Mouse (Mus musculus): ENCODE data around the gene Tbx10.
A peak's percentile ranks its signal among the peaks of the same experiment; 100 is the strongest.
"Not testable (repeated sequence)": the region's sequence is repeated elsewhere in the genome, so short reads cannot be mapped to it uniquely, and the experiment has no call there.

Gene Tbx10

DNA sequence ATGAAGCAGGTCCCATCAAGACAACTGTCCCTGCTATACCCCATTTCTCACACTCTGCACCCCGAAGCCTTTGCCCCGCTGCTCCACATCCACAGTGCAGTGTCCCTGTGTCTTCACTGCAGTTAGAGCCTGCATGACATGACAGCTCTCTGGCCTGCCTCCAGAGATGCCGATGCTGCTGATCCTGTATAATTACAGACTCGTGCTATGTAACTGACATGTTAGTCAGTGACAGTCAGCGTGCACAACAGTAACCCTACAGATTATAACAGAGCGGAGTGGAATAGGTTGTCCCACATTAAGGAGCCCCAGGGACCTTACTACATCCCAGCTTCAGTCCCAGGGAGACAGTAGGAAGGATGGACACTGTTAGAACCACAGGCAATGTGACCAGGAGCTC, 17.9 kb upstream of the Tbx10 start:
- not testable (repeated sequence) for ATAC-seq (ENCODE audit: insufficient number of reproducible peaks, low FRiP score, low TSS enrichment)

DNA sequence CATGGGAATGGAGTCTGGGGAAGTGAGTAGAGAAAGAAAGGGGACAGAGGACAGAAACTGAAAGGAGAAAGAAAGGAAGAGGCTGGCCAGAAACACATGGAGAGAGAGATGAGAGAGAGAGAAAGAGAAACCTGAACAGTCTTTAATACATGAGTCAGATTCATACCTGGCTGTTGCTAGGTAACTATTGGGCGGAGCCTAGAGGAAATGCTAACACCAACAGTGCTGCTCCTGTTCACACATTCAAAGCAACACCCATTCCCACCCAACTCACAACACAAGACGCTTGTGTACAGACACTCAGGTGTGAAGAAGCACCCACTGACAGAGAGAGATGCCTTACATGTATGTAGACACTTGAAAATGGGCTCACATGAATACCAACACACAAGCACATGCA, 16.7 kb upstream of the Tbx10 start:
- ATAC-seq (ENCODE audit: insufficient number of reproducible peaks, low FRiP score, low TSS enrichment): no peak

DNA sequence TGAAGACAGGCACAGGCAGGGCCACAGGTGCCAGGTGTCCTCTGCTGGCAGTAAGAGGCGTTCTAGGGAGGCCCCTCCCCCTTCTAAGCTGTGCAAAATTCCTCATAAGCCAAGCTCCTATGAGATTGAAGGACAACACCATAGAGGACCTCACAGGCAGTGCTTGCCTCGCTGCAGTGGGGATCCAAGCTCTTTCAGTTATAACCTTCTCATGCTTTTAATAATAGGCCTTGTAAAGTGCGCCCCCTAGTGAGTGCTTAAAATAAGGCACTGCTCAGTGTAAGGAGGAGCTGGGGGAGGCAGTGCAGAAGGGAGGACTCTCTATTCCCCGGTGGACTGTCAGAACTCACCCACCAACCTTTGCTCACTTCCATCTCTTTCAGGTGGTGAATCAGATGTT, 12.2 kb upstream of the Tbx10 start:
- peak; percentile 56; the same call in 1 of the 2 replicates for ATAC-seq (ENCODE audit: insufficient number of reproducible peaks, low FRiP score, low TSS enrichment)

DNA sequence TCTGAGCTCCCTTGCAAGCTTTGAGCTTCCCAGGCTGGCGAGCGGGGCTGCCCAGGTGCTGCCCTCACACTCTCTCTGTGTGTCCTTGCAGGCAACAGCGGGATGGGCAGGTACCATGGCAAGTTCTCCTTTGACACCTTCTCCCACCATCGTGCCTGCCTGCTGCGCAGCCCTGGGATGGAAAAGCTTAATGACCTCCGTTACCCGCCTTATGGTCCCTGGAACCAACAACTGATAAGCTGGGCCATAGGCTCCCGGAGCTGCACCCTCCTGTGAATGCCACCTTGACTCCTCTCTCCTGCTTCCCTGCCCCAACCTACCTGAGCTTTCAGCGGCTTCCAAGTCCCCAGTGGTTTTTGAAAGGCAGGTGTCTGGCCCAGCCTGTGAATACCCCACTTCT, 11.6 kb upstream of the Tbx10 start:
- ATAC-seq (ENCODE audit: insufficient number of reproducible peaks, low FRiP score, low TSS enrichment): no peak

DNA sequence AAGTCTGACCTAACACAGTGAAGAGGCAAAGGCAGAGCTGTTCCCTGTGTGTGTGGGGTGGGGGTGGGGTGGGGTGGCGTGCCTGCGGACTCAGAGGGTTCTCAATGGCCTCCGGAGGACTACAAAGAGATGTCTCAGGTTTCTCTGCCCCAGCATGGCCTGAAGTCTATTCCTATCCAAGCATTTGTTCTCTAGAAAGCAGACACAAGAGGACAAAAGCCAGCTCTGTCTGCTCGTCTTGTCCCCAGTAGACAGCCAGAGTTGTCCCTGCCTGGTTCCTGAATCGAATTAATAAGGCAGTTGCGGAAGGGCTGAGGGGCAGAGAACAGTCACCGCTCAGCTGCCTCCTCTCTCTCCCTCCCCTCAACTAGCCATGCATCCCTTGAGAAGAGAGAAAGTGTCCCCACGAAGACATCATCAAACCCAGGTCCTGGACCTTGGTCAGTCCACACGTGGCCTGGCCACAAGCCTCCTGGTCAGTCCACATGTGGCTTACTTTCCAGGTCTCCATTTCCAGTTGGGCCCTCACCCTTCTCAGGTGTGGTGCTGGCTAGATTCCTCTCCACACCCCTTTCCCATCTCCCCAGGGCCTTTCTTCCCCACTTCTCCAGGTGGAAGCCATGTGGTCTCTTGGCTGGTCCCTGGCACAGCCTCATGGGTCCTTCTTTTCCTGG, 8.9 kb upstream of the Tbx10 start:
- ATAC-seq (ENCODE audit: insufficient number of reproducible peaks, low FRiP score, low TSS enrichment): no peak

DNA sequence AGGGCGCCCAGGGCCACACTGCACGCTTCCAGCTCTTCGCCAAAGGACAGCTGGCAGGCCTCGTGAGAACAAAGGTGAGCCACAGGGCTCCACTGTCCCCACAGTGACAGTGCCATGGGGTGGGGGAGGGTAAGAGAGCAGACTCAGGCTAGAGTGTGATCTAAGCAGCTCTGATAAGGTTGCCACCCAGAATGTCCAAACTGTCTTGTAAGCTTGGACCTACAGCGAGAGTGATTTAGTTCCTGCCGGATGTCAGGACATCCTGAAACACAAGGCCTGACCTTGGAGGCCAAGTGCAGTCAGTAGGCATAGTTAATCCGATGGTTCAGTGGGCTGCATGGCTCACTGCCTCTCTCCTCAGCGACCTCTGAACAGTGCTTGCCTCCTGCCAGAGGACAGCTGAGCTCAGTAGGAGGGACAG, 7.3 kb upstream of the Tbx10 start:
- ATAC-seq (ENCODE audit: insufficient number of reproducible peaks, low FRiP score, low TSS enrichment): no peak

DNA sequence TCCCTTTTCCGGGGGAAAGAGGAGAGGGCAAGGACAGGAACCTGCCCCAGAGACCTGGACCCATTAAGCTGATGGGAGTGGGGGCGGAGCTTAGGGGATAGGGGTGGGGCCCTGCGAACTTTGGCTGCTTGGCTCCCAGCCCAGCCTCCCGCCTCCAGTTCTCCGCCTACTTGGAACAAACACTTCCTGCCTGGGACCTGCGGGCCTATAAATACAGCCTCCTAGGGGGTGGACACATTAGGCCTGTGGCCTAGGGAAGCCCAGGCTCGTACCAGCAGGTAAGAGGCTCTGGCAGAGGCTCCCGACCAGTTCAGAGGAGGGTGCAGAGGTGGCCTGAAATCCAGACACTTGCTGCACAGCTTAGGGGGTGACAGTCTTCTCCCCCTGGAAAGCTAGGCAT, 6.2 kb upstream of the Tbx10 start, which contains the start of gene Acy3:
Gene Acy3, plus strand, starts transcription at position 237 of the 400 bp plus-strand sequence.
- ATAC-seq (ENCODE audit: insufficient number of reproducible peaks, low FRiP score, low TSS enrichment): no peak

DNA sequence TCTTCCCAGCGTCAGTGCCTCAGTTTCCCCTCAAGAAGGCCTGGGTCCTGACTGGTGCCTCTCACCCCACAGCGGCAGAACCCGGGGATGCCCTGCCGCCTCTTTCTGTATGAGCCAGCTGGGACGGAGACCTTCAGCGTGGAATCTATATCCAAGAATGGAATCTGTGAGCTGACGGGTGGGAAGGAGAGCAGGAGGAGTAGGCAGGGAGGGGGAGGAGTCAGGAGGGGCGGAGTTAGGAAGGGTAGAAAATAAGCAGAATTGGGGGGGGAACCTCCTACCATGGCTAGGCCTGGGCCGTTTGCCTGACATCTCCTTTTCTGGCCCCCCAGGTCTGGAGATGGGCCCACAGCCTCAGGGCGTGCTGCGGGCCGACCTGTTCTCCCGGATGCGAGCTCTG, 4.5 kb upstream of the Tbx10 start:
- ATAC-seq (ENCODE audit: insufficient number of reproducible peaks, low FRiP score, low TSS enrichment): no peak

DNA sequence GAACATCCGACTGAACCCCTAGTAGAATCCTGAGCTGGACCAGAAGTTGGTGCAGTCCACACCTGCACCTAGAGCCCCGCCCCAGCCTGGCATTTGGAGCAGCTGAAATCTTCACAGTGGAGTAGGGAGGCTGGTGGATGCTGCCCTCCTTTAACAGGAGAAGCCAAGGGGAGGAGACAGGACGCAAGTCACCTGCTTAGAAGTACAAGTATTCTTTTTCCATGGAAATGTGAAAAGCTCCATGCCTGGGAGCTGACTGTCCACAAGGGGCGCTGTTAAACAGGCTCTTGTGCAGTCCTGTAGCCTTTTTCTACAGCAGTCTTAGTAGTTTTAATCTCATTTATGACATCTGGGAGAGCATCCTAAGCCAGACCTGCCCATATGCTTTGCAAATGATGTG, 3.8 kb upstream of the Tbx10 start:
- no peak for ATAC-seq (ENCODE audit: insufficient number of reproducible peaks, low FRiP score, low TSS enrichment)

DNA sequence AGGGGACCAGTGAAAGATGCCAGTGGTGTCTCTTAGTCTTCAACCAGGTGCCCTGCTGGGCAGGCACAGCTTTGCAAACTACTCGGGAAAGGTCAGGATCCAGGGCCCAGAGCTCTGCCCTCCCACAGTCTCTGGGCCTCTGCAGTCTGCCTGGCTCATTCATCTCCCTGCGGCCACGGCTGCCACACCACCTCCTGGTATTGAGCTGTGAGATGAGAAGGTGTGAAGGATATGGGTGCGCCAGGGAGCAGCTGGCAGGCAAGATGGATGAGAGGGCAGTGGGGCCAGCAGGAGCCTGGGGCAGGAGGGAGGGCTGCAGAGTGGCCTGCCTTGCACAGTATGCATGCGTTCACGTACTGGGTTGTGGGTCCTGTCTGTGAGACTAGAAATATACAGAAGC, 1.7 kb upstream of the Tbx10 start:
- no peak for ATAC-seq (ENCODE audit: insufficient number of reproducible peaks, low FRiP score, low TSS enrichment)

DNA sequence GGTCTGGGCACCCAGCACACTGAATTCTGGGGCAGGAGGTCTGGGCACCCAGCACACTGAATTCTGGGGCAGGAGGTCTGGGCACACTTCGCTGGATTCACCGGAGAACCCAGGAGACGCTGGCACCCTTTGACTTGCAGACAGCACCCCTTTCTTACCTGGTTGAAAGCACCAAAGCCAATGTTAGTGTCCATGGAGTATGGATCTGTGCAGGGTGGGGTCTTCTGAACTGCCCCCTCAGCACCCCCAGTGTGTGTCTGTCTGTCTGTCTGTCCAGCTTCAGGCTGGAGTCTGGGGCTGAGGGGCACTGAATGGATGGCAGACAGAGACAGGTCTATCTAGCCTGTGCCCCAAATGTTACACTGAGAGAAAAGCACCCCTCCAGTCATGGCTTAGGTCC, 990 bp upstream of the Tbx10 start:
- ATAC-seq (ENCODE audit: insufficient number of reproducible peaks, low FRiP score, low TSS enrichment): no peak

DNA sequence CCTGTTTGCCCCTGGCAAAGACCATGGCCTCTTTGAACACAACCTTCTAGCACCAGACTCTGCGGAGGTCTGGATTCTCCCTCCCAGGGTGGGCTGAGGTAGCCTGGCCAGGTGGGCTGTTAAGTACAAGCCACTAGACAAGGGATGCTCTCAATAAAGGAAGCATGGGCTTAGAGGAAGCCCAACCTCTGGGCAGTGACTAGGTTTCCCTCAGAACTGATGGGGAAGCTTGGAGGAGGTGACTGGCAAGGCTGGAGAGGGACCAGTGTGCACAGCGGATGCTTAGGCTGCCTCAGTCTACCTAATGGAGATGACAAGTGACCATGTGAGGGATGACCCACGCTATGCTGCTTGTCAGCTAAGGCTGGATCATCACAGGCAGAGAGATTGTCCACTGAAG, 586 bp upstream of the Tbx10 start:
- ATAC-seq (ENCODE audit: insufficient number of reproducible peaks, low FRiP score, low TSS enrichment): no peak

DNA sequence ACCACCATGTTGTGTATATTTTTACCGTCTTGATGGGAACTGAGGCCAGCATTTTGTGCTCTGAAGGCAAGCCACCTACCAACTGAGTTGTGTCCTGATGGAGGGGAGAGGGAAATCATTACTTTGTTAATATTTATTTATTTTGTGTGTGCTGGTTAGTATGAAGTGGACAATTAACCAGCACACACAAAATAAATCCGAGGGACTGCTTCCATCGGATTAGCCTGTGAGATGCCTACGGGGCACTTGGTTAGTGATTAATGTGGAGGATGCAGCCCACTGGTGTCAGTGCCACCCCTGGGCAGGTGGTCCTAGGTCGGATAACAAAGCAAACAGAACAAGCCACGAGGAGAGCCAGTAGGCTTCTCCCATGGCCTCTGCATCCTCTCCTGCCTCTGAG, 2.4 kb downstream of the Tbx10 start:
- no peak for ATAC-seq (ENCODE audit: insufficient number of reproducible peaks, low FRiP score, low TSS enrichment)

DNA sequence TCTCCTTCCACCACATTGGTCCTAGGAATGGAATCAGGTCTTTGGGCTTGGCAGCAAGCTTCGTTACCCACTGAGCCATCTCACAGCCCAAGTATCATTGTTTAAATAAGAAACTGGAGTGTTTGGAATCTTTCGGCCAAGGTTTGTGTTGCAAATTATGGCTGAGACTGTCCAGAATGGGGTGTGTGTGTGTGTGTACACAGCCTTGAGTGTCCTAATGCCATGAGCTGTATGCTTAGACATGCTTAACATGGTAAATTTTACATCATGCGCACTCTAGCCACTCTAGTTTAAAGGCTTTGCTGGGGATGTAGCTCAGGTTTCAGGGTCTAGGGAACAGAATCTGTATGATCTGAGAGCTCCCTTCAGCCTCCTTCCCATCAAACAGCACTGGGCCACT, 3.0 kb downstream of the Tbx10 start:
- no peak for ATAC-seq (ENCODE audit: insufficient number of reproducible peaks, low FRiP score, low TSS enrichment)

DNA sequence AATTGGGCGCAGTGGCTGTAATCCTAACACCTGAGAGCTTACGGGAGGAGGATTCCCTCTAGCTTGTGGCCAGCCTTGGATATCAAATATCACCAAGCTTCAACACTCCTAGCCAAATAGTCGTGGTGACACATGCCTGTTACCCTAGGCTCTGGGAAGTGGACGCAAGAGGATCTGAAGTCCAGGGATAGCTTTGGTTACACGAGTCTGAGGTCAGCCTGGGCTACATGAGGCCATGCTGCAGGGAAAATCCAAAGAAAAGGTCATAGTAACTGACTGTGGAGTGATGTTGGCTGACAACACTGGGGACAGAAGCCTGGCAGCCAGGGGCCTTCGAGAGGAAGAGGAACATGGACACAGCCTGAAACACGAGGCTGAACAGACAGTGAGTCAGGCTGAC, 3.6 kb downstream of the Tbx10 start:
- no peak for ATAC-seq (ENCODE audit: insufficient number of reproducible peaks, low FRiP score, low TSS enrichment)

DNA sequence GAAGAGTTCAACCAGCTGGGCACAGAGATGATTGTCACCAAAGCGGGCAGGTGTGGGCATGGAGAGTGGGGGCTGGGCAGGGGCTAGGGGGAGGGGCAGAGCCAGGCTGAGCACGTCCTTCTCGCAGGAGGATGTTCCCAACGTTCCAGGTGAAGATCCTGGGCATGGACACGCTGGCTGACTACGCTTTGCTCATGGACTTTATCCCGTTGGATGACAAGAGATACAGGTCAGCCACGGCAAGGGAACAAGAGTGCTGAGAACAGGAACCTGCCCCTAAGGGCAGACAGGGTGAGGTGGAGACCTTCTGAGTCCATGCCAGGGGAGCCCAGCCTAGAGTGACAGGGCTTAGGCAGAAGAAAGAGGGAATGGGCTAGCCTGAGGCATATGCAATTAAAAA, 4.2 kb downstream of the Tbx10 start:
- no peak for ATAC-seq (ENCODE audit: insufficient number of reproducible peaks, low FRiP score, low TSS enrichment)

DNA sequence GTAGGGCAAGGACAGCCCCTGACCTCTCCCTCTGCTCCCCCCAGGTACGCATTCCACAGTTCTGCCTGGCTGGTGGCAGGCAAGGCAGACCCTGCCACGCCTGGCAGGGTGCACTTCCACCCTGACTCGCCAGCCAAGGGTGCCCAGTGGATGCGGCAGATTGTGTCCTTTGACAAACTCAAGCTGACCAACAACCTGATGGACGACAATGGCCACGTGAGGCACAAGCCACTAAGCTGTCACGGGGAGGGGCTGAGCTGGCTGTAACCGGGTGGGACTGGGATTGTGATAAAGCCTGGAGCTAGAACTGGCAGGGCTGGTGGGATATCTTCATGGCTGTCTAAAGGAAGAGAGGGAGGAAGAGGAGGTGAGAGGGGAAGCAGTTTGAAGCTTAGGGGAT, 4.7 kb downstream of the Tbx10 start:
- no peak for ATAC-seq (ENCODE audit: insufficient number of reproducible peaks, low FRiP score, low TSS enrichment)

DNA sequence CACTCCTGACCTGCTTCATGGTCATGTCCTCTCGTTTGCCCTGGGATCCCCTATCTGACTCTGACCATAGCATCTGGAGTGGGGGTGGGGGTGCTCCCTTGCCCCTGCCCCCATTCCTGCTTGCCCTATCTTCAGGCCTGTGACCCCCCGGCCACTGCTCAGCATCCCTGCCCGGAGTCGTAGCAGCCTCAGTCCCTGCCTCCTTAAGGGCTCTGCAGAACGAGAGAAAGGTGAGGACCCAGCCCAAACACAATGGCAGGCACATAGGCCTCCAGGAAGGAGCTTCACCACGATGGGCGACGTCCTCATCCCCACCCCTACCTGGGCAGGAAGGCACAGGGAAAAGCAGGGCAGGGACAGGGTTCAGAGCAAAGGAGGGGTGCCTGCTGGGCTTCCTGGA, 5.8 kb downstream of the Tbx10 start:
- no peak for ATAC-seq (ENCODE audit: insufficient number of reproducible peaks, low FRiP score, low TSS enrichment)

DNA sequence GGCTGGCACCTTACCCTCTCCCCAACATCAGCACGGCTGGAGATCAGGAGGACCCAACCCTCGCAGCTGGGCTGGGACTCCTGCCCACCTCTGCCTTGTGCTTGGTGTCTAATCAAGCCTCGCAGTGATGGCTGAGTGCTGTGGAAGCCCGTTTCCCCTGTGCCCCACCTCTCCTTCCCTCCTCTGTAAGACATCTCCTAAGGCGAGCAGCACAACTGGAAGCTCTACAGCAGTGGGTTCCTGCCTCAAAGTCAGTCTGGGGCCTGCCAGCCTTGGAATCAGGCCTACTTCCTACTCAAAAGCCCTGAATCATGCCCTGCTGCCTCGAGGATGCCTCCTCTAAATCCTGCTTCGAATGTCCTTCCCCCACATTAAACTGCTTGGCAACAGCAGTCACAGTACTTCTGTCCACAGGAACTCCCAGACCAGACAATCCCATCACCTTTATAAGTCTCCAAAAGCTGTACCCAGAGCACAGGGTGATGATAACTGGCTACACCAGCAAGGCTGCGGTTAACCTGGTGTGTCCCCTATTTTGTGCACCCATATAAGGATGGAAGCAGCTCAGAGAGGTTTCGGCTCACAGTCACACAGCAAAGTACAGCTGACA, 6.7 kb downstream of the Tbx10 start:
- ATAC-seq (ENCODE audit: insufficient number of reproducible peaks, low FRiP score, low TSS enrichment): no peak

DNA sequence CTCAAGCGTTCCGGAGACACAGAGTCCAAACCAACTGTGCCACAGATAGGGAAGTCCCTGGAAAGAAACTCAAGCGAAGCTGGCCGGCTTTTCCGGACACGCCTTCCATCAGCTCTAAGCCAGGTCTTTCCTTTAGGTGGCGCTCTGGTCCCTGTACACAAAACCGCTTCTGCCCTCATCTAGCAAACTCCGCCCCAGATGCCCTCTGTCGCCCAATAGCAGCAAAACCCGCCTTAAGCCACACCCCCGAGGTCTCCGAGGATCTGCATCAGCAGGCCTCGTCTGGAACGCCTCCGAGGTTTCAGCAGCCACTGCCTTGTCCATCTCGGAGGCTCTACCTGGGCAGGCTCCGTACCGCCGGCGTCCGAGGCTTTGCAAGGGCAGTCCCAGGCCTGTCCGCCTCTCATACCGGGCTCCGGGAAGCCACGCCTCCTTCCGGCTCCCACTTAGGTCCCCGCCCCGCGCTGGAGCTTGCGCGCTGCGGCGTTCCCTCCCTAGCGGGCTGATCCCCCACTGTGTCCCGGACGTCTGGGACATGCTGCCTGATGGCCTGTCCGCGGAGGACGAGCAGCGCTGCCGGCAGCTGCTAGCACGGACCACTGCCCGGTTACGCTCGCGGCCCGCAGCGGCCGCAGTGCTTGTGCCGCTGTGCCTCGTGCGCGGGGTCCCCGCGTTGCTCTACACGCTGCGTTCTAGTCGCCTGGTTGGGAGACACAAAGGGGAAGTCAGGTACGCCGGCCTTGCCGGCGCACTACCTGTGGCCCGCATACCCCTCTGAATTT, 7.8 kb downstream of the Tbx10 start, which contains the start of the genes Nudt8 and Gm49405:
Gene Nudt8, plus strand, starts transcription at position 462 of the 782 bp plus-strand sequence.
Gene Gm49405, plus strand, starts transcription at position 508 of the 782 bp plus-strand sequence.
- ATAC-seq (ENCODE audit: insufficient number of reproducible peaks, low FRiP score, low TSS enrichment): peak; percentile 81

DNA sequence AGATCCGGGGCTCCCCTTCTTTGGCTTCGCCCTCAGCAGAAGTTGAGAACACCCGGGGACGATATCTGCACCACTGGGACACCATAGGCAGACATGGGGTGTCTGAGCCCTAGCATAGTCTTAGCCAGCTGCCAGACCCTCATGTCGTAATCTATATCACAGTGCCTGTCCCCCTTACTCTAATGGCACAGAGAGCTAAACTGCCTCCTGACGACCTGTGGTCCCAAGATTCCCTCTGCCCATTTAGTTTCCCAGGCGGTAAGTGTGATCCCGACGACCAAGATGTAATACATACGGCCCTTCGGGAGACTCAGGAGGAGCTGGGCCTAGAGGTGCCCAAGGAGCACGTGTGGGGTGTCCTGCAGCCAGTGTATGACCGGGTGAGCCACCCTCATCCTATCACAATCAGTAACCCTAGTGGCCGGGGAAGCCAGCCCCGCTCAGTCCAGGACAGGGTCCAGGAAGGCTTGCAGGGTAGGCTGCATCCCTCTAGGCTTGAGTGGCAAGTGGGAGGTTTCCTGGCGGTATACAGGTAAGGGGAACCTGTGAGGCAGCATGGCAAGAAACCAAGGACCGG, 8.5 kb downstream of the Tbx10 start:
- ATAC-seq (ENCODE audit: insufficient number of reproducible peaks, low FRiP score, low TSS enrichment): no peak
